Mouse (Mus musculus): ENCODE data around the gene Themis2.

Gene Themis2

DNA sequence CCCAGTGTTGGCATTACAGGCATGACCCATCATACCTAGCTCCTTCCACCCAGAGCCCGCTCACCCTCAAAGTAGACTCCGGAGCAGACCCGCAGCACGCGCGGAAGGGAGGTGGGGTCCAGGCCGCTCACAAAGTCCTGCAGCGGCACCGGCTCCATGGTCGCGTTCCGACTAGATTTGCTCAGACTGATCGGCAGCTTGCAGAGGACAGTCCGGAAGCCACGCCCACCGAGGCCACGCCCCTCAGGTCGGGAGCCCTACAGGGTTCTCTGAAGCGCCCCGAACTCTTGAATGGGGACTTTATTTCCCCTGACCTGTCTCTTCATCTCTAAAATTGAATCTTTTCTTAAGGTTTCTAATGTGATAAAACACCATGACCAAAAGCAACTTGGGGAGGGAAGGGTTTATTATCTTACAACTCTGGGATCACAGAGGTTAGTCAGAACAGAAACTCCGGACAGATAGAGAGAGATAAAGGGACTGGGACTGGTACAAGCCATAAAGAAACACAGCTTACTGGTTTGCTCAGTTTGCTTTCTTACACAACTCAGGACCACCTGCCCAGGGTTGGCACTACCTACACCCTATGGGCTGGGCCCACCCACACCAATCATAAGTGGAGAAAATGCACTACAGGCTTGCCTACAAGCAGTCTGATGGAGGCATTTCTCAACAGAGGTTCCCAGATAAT lies at the start of gene Themis2:
Themis2 (minus strand) TSS at position 192 of the 691 bp plus-strand sequence.
- in situ Hi-C loops (cut with MboI, MseI): no loop called here

DNA sequence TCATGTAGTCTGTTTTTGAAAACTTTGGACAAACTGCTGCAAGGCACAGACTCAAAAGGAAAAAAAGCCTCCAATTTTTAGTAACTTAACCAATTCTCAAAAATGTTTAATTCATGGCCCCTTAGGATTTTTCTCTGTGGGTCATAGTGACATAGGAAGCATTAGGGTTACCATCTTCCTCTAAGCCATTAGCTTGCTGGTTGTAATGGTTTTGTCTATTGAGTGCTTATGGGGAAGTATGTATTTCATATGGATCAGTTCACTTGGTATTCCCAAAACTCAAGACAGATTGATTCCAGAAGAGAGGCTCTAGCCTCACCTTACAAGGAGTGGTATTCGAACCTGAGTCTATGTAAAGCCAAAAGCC lies 47.5 kb upstream of the Themis2 start:
- in situ Hi-C loops (cut with MboI, MseI): loop anchor here (5.0 kb wide), 1 partner anchor 84 kb away; no protein-coding TSS in a partner anchor

DNA sequence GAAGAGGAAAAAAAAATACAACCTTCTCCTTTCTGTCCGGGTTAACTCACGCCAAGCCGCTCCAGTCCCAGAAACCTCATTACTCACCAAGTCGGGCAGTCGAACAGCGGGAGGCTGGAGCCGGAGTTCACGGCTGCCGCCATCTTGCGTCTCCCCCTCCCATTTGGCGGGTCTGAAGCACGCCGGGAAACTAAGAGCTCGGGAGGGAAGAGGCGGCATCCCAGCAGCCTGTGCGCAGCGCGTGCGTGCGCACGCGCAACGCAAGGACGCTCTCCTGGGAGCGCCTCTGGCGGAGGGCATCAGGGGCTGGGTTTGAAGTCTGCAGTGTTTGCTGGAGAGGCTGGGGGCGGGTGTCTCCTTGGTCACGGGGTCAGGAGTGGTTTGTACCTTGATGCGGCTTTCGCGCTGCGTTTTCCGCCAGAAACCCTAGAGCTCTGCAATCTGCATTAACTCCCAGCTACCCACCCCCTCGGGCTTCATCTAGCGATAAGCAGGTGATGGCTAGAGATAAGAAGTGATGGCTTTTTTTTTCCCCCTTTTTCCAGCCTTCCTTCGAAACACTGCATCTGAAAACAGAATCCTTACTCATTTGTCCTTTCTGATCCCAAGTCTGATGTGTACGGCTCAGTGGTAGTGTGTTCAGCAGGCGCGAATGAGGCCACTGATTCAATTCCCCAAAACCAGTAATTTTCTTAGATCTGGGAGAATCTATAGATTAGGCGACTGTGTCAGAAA lies 47.0 kb upstream of the Themis2 start, which contains the start of gene Ppp1r8:
Ppp1r8 (minus strand) TSS at position 200 of the 735 bp plus-strand sequence.
- in situ Hi-C loops (cut with MboI, MseI): loop anchor here (5.0 kb wide), 1 partner anchor 84 kb away; no protein-coding TSS in a partner anchor

GRCm38 (mm10) chr4:132842281-132842906 lies 46.2 kb upstream of the Themis2 start:
- in situ Hi-C loops (cut with MboI, MseI): loop anchor here (5.0 kb wide), 1 partner anchor 85 kb away; no protein-coding TSS in a partner anchor

- in situ Hi-C loops (cut with MboI, MseI): loop anchor here (5.0 kb wide), 1 partner anchor 86 kb away; no protein-coding TSS in a partner anchor
These were observed 45.3 kb upstream of the Themis2 start for GRCm38 (mm10) chr4:132841493-132841892.

DNA sequence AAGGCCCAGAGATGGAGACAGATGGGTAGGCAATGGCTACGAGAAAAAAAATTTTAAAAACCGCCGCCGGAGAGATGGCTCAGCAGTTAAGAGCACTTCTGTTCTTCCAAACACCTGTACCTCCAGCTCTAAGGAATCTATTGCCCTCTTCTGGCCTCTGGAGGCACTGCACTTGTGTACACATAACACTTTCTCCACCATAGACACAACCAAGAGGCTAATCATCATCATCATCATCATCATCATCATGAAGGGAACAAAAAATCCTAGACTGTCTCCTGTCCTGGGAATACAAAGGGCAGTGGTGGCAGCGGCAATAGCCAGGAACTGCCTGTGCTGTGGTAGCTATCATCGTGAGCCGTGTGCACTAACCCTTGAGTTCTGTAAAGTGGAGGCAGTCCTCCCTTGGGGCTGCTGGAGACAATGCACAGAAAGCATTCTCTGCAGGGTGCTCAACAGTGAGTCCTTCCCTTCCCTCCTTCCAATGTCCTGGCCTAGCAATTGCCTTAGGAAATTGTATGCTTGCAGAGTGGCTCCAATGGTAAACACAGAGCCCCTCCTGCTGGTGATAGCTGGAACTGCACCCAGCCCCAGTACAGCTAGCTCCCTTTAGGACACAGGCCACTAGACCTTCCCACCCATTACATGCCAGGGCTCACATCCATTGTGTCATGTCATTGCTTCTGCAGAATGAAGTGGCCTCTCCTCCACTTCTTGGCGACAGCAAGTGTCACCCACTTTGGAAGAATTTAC lies 27.6 kb upstream of the Themis2 start:
- in situ Hi-C loops (cut with MboI, MseI): no loop called here

DNA sequence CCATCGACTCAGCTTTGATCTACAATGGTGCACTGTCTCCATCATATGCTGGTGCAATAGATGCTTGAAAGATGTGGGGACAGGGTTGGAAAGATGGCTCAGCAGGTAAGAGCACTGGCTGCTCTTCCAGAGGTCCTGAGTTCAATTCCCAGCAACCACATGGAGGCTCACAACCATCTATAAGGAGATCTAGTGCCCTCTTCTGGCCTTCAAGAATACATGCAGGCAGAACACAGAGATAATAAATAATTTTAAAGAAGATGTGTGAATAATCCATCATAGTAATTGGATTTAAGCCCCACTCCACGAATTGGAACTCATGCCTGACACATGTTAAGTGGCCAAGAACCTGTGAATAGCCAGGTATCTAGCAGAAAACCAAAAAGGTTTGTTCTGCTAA lies 22.3 kb upstream of the Themis2 start:
- in situ Hi-C loops (cut with MboI, MseI): loop anchor here (5.0 kb wide), 1 partner anchor 36 kb away; no protein-coding TSS in a partner anchor

- in situ Hi-C loops (cut with MboI, MseI): loop anchor here (5.0 kb wide), 1 partner anchor 35 kb away; no protein-coding TSS in a partner anchor
These were observed 20.7 kb upstream of the Themis2 start for GRCm38 (mm10) chr4:132816855-132817254.

- in situ Hi-C loops (cut with MboI, MseI): loop anchor here (5.0 kb wide), 1 partner anchor 34 kb away; no protein-coding TSS in a partner anchor
These were observed 20.2 kb upstream of the Themis2 start for GRCm38 (mm10) chr4:132816404-132816803.

DNA sequence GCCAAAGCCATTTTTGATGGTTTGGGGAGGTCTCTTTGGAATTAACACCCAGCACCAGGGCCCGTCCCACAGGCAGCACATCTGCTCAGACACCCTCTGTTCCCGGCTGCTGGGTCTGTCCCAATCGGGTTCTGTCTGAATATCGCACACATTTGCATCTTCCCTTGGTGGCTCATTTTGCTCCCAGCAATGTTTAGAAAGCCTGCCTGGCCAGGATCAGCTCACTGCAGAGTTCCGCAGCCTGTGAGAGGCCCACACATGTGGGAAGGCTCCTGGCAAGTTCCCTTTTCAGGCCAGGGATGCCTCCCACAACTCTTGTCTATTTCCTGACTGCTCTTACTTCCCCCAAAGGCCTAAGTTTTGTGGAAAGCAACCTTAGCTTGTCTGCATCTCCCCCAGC lies 13.4 kb upstream of the Themis2 start:
- in situ Hi-C loops (cut with MboI, MseI): no loop called here

DNA sequence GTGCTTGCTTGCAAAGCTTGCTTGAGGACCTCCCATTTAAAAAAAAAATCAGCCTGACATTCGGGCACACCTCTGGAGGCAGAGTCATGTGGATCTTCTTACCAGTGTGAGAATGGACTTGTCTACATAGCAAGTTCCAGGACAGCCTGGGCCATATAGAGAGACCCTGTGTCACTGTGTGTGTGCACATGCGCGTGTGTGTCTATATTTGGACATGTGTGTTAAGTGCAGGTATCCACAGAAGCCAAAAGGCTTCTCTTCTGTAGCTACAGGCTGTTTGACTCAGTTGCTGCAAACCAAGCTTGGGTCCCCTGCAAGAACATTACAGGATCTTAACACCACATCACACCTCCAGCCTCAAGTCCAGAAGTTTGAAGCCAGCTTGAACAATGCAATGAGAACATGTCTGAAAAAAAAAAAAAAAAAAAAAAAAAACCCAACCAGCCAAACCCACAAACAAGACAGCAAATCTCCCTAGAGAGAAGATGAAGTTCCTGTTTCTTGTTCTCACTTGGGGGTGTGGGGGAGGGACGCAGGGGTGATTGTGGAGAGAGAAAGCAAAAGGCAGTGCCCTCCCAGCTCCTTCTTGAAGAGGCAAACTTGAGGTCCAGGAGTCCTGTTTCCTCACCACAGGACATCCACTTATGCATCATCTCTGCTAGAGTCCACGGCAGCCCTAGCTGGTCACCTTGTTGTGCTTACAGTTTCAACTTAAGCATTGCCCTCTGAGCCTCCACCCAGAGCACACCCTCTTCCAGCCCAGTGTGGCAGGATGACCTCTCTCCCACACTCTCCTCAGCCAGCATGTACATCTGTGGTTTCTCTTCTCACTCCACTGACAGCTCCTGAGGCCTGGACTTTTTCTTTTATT lies 11.8 kb upstream of the Themis2 start:
- in situ Hi-C loops (cut with MboI, MseI): no loop called here

DNA sequence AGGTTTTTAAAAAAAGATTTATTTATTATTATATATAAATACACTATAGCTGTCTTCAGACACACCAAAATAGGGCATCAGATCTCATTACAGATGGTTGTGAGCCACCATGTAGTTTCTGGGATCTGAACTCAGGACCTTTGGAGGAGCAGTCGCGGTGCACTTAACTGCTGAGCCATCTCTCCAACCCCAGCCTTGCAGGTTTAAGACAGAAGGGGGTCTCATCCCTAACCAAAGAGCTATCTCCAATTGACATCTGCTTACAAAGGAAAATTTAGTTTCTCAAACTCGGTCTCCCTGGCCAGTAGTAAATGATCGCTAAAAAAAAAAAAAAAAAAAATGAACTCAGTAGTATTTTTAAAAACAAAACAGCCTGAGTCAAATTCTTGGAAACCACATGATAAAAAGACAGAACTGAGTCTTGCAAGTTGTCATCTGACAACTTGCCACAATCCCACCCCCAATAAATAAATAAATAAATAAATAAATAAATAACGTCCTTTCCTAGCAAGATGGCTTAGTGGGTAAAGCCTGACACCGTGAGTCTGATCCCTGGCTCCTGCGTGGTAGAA lies 10.5 kb upstream of the Themis2 start:
- in situ Hi-C loops (cut with MboI, MseI): no loop called here

GRCm38 (mm10) chr4:132805599-132806197 lies 9.5 kb upstream of the Themis2 start:
- in situ Hi-C loops (cut with MboI, MseI): no loop called here

DNA sequence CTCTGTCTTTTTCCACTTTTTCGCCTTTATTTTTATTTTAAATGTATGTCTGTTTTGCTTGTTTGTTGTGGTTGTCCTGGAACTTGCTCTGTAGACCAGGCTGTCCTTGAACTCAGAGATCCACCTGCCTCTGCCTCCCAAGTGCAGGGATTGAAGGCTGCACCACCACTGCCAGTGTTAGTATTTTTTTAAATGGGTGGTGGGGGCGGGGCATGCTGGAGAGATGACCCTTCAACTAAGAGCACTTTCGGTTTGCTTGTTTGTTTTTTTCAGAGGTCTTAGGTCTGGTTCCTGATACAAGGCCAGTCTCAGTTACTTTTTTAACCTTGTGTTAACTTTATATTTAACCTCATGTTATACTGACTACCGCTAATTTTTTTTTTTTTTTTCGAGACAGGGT lies 9.0 kb upstream of the Themis2 start:
- in situ Hi-C loops (cut with MboI, MseI): no loop called here

- in situ Hi-C loops (cut with MboI, MseI): no loop called here
These were observed 8.1 kb upstream of the Themis2 start for GRCm38 (mm10) chr4:132804331-132804730.

GRCm38 (mm10) chr4:132803876-132804275 lies 7.7 kb upstream of the Themis2 start:
- in situ Hi-C loops (cut with MboI, MseI): no loop called here

- in situ Hi-C loops (cut with MboI, MseI): no loop called here
These were observed 7.0 kb upstream of the Themis2 start for GRCm38 (mm10) chr4:132803212-132803611.

- in situ Hi-C loops (cut with MboI, MseI): no loop called here
These were observed 6.0 kb upstream of the Themis2 start for GRCm38 (mm10) chr4:132802171-132802637.
